Mouse (Mus musculus): Measurements from ENCODE around the gene Pomc.

DNA sequence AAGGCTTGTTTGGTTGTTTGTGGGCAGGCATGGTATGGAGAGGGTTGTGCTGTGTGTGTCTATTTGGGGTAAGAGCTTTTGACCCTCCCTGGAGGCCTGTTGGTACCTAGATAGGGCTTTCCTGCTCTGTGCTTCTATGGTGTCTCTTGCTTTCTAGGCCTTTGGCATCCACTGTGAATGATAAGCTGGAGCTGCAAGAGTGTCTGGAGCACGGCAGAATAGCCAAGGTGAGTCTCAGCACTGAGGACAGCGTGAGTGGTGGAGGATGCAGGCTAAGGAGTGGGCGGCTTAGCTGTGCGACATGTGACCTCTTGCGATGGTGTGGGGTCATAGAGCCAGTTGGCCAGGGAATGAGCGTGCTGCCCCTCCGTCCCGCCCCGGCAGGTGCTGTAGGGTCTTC, 49.3 kb upstream of the Pomc start:
- TF ChIP-seq POLR2A (IDR thresholded peaks at IDR 0.05; ENCODE audit: insufficient read depth, low read depth, low read length) (no peak), EP300 (IDR thresholded peaks at IDR 0.05; ENCODE audit: insufficient read depth, low read depth, low read length) (no peak)
